Mouse (Mus musculus) small intestine, adult 2 months (tissue): ENCODE results near the gene Ahrr.

ENCODE experiments used
- CTCF ChIP-seq: fragments of 200-500 bp; IDR thresholded peaks from 2 replicates; pipeline ENCODE4 v1.5.1; 2012; ENCODE audit warnings: low read depth, mild to moderate bottlenecking, control low read depth, inconsistent platforms, low read length, moderate library complexity, mixed read lengths; ENCODE audit not compliant: insufficient replicate concordance, insufficient read length; ENCODE audit errors: extremely low read depth
- POLR2A ChIP-seq: fragments of 200-500 bp; IDR thresholded peaks from 2 replicates; pipeline ENCODE4 v1.6.1; 2012; ENCODE audit warnings: low read depth, mild to moderate bottlenecking, control low read depth, inconsistent platforms, low read length, moderate library complexity

- TF ChIP-seq CTCF: no peak
- TF ChIP-seq POLR2A: no peak
Observed at GRCm38 (mm10) chr13:74316789-74317169, 24.6 kb upstream of the Ahrr start.
